Mouse (Mus musculus) cerebellum, adult (tissue): ENCODE data around the gene Dohh.

Experiments
- ATAC-seq: cut with Nextera tagmentation; 2 replicates; pipeline ENCODE4 v1.9.2; 2017; ENCODE audit warnings: mild to moderate bottlenecking, moderate library complexity, mixed read lengths; ENCODE audit not compliant: insufficient number of reproducible peaks, low FRiP score, low TSS enrichment

Dohh gene

GRCm38 (mm10) chr10:81401521-81402226, 17.4 kb downstream of the Dohh start:
- no peak for ATAC-seq

GRCm38 (mm10) chr10:81402227-81402765, 18.1 kb downstream of the Dohh start:
- no peak for ATAC-seq

GRCm38 (mm10) chr10:81403511-81403910, 19.3 kb downstream of the Dohh start:
- ATAC-seq = no peak

GRCm38 (mm10) chr10:81404082-81404481, 19.9 kb downstream of the Dohh start:
- ATAC-seq = no peak

- no peak for ATAC-seq
Measured at GRCm38 (mm10) chr10:81404720-81405119, 20.5 kb downstream of the Dohh start.

GRCm38 (mm10) chr10:81405588-81406201, 21.5 kb downstream of the Dohh start:
- ATAC-seq = no peak

GRCm38 (mm10) chr10:81406504-81407440, 22.5 kb downstream of the Dohh start:
- ATAC-seq = no peak

- peak; percentile 9; the same call in 1 of the 2 replicates for ATAC-seq
Measured at GRCm38 (mm10) chr10:81407539-81408423, 23.6 kb downstream of the Dohh start.

- no peak for ATAC-seq
Measured at GRCm38 (mm10) chr10:81408424-81408729, 24.1 kb downstream of the Dohh start.

GRCm38 (mm10) chr10:81408871-81409291, 24.7 kb downstream of the Dohh start:
- no peak for ATAC-seq

GRCm38 (mm10) chr10:81409330-81409729, 25.1 kb downstream of the Dohh start:
- no peak for ATAC-seq

GRCm38 (mm10) chr10:81410350-81410749, 26.1 kb downstream of the Dohh start:
- ATAC-seq = no peak

- ATAC-seq = no peak
Measured at GRCm38 (mm10) chr10:81410981-81411380, 26.8 kb downstream of the Dohh start.

- ATAC-seq = peak; percentile 7; the same call in 1 of the 2 replicates
Measured at GRCm38 (mm10) chr10:81411471-81412400, 27.5 kb downstream of the Dohh start.

GRCm38 (mm10) chr10:81412586-81413309, 28.5 kb downstream of the Dohh start:
- ATAC-seq = no peak

GRCm38 (mm10) chr10:81413310-81414261, 29.4 kb downstream of the Dohh start:
- no peak for ATAC-seq

- no peak for ATAC-seq
Measured at GRCm38 (mm10) chr10:81414682-81415081, 30.5 kb downstream of the Dohh start.
